Mouse (Mus musculus): ENCODE data around the gene Dydc2. TPM values are rescaled to one million over a fixed set of nuclear protein-coding genes. Genes with fewer than 3 reads are reported as not detected.

Dydc2 gene
- total RNA-seq, 2 experiments from 2014 or later, result 0.71 to 1.6 TPM

DNA sequence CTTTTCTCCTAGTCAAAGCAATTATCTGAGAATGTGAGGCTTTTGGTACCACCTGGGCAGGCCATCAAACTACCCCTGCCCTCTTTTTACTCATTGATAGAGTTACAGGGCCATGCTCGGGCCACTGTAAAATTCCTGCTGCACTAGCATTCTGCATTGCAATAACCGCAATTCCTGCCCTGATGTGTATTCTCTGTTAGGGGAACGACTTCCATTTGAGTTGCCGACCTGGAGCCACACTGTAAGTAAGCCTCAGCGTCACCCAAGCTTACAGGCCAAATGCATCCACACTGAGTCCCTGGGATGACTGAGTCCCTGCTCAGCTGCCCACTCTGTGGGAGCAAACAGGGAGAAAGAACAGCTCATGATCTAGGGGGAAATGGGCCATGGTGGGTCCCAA is 67.4 kb downstream of the Dydc2 start:
- no peak for DNase-seq (ENCODE audit: low spot score in 2 of 2)

DNA sequence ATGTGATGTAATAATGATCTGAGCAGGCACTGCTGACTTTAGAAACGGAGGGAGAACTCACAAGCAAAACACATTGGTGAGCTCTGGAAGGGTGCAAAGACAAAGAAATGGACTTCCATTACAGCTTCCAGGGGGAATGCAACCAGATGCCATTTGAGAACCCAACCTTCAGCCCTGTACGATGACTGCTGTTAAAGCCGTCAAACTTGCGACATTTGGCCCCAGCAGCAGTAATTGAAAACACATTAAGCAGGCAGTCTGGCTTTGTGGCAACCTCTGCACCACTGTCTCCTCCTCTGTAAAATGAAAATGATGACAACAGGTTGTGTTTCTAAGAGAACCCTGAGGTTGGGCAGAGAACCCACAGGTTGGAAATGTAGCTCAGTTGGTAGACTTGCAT is 68.2 kb downstream of the Dydc2 start:
- DNase-seq (ENCODE audit: low spot score in 2 of 2), result no peak

DNA sequence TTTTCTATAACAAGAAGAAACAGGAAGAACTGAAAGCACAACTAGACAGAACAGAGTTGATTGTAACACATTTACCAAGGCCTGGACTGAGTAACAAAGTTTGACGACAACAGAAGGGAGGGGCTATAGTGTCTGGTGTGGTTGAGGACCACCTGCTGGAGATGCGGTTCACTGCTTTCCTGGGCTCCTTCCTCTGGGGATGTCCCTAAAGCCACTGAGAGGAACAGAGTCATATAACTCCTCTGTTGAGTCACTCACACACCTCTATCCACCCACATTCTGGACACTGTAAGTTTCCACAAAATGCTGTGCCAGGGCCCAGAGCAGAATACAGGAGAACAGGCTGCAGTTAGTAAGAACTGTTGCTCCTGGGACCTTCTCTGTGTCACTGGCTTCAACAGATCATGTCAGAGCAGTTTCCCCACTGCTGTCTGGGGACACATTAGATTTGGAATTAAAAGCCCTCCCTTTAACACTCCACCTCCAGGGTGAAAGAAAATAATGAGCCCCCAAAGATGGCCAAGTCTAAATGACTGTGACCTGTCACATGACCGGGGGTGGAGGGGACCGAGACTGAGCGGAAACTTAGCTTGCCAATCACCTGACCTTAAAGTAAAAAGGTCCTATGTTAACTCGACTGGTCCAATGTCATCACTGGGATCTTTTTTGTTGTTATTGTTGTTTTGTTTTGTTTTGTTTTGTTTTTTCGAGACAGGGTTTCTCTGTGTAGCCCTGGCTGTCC is 68.9 kb downstream of the Dydc2 start:
- DNase-seq (ENCODE audit: low spot score in 2 of 2), result no peak

Other genes with a start within 250 kb of the Dydc2 start
- 1 to 10 TPM in 1 of 2 experiments, under 1 TPM in 1; 0.91 to 1.7 TPM for gene Sh2d4b, start 175.9 kb downstream of the Dydc2 start, total RNA-seq (2021)
- 10 to 100 TPM; 30.5 to 33.7 TPM for gene Tspan14, start 102.4 kb downstream of the Dydc2 start, total RNA-seq (2021)
- gene Fam213a, start 55.4 kb downstream of the Dydc2 start, total RNA-seq (2021), result 100 to 1,000 TPM; 173 to 191 TPM
- not detected for gene Dydc1, start 3.7 kb upstream of the Dydc2 start, total RNA-seq (2021)
- gene Mat1a, start 35.8 kb upstream of the Dydc2 start, total RNA-seq (2021), result not detected
- not detected for gene Sftpa1, start 62.6 kb upstream of the Dydc2 start, total RNA-seq (2021)
- gene Mbl1, start 82.2 kb upstream of the Dydc2 start, total RNA-seq (2021), result not detected
- gene Sftpd, start 115.9 kb upstream of the Dydc2 start, total RNA-seq (2021), result not detected
- not detected for gene Gm2832, start 209.6 kb upstream of the Dydc2 start, total RNA-seq (2021)

Data from layer of hippocampus, adult 18-20 months (tissue).